Mouse (Mus musculus): Measurements from ENCODE around the gene Mfsd11.

- TF ChIP-seq POLR2A (IDR thresholded peaks at IDR 0.05; ENCODE audit: control insufficient read depth in 1 of 2, insufficient read depth in 1 of 2, low read depth in 1 of 2, low read length in 2 of 2, poor library complexity in 1 of 2), result no peak
- TF ChIP-seq POLR2AphosphoS2 (IDR thresholded peaks at IDR 0.05; ENCODE audit: low read length), result no peak
These were observed 32.2 kb upstream of the Mfsd11 start for GRCm38 (mm10) chr11:116819932-116820593.
